Mouse (Mus musculus) thymus, postnatal 4 days (tissue): ENCODE results near the gene Gm11096.

Experiments
- DNase-seq: peaks from one replicate; pipeline ENCODE4 v3.0.0; 2021

Gm11096 gene

GRCm38 (mm10) chr17:81441463-81441862 lies at the start of gene Gm11096:
Gene Gm11096 (plus strand): TSS chr17:81441763.
- no peak for DNase-seq

DNA sequence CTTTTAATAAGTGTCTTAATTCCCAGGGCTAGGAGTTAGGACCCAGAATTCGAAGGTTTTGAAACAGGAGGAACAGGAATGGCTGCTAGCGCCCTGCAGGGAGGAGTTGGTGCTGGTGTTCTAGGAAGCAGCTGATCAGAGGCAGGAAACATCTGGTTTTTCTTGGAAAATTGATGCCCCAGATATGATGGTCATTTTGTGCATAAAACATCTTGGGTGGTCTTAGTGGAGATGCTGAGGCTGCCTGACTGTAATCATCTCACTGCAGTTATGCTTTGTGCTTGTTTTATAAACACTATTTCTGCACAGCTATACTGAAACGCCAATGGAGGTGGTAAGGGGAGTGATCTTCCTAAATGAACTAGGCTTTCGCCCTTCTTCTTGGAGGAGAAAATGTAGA lies 48.5 kb upstream of the Gm11096 start:
- no peak for DNase-seq

GRCm38 (mm10) chr17:81394124-81394523 lies 47.4 kb upstream of the Gm11096 start:
- no peak for DNase-seq

DNA sequence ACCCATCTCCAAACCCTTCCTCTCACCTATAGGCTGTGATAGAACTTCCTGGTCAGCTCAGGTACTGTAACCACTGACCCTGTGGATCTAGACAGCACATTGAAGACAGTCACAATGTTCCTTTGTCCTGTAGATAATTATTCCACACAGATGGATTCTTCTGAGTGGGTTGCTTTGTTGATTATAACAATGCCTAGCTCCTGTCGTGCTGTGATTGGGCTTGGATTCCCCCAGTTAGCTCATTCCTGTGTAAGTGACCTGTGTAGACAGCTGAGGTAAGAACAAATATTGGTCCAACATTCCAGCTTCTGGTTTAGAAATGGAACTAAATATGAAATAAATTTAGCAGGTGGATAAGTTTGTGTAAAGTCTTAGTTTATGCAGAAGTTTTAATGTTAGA lies 44.1 kb upstream of the Gm11096 start:
- no peak for DNase-seq

- DNase-seq, result no peak
Observed at GRCm38 (mm10) chr17:81400377-81400776, 41.2 kb upstream of the Gm11096 start.

- DNase-seq, result no peak
Observed at GRCm38 (mm10) chr17:81402636-81403035, 38.9 kb upstream of the Gm11096 start.

- no peak for DNase-seq
Observed at GRCm38 (mm10) chr17:81403121-81403520, 38.4 kb upstream of the Gm11096 start.

GRCm38 (mm10) chr17:81404225-81404624 lies 37.3 kb upstream of the Gm11096 start:
- DNase-seq, result no peak

DNA sequence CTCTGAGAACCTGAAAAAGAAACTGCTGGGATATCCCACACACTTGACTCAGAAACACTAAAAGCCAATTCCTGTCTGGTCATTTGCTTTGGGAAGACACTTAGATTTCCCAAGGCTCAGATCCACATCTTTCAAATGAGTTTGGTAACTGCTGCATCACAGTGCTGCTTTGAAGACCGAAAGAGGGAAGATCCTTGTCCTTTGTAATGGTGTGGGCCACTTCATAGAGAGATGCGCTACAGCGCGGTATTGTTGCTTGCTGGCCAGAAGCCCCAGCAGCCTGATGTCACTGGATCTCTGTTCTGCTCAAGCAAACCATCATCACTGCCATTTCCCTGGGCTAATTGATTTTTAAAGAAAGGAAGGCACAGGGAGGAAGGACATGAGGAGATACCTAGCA lies 28.8 kb upstream of the Gm11096 start:
- DNase-seq, result no peak

DNA sequence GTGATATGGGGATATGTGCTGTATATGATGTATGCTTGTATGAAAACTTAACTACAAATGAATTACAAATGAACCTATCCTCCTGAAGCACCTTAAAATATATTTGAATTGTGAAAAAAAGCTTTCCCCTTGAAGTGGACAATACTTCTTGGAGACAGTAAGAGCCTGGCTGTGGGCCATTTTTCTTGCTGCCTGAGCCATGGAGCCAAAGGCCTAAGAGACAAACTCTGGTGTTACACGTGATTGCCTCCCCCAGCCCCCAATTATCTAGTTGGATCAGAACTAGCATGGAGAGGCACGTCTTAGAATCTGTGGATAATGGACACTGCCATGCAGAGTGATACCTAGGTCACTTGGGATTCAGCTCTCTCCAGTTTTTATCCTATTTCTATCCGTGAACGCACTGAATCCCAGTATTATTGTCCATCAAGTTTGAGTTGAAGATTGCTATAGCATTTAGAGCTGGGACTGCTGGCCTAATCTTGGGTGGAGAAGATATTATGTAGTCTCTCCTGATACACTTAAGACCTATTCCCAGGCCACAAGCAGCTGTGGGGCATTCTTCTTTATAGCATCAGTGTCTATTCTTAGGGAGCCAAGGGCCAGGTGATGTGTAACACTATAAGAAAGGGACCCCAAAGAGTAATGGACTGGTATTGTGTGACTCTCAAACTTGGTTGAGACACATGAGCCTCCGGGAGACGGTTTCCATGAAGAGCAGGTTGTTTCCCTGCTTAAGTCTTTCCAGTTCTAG lies 25.0 kb upstream of the Gm11096 start:
- DNase-seq, result no peak

DNA sequence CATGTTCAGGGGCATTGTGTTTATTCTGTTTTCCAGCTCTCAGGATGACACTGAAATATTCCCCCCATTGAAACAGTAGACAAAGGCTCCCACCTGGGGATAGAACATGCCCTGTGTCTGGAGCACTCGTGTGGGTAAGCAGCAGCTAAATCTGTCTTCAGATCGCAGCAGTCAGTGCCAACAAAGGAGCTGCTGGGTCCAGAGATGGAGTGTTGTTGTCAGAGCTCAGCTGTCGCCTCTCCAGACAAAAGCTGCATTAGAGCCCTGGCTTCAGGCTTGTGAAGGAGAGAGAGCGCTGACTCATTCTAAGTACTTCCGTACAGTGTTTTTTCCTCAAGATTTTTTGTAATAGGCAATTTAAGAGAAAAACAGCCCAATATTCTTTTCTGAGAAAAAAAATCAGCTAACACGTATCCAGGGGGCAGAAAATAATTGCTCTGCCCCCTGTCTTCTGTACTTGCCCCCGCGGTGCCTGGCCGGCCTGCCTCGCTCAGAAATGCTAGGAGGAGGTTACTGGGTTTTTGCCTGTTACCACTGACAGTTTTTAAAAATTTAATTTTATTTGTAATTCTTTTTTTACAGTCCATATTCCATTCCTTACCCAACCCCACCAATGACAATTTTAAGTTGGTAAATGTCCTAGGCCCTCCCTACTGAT lies 21.6 kb upstream of the Gm11096 start:
- no peak for DNase-seq

DNA sequence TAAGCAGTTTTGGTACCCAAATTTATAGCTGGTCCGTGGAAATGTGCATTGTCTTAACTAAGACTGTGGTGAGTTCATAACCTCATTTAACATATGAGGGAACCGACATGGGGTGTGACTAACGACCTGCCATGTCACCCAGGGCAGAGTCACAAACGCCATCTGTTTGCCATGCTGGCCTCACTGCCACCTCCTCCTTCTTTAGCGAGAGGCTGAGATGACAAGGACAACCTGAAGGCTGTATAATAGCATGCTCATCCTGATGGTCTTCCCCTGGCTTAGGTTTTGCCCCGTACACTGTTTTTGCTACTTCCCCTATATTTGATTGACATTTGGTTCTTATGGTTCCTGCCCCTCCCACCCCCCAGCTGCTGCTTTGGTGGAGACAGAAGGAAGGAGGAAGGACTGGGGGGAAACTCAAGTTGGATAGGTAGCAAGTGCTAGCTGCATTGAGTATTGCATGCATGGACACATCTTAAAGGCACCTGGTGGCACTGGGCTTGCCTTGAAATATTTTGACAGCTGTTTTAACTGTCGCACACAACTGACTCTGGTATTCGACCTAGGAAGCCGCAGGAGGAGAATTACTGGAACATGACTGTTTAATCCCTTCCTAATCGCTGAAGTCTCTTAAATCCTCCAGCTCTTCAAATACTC lies 17.2 kb upstream of the Gm11096 start:
- DNase-seq, result no peak

- DNase-seq, result no peak
Observed at GRCm38 (mm10) chr17:81427245-81427644, 14.3 kb upstream of the Gm11096 start.

GRCm38 (mm10) chr17:81432733-81433132 lies 8.8 kb upstream of the Gm11096 start:
- no peak for DNase-seq

- no peak for DNase-seq
Observed at GRCm38 (mm10) chr17:81433148-81433547, 8.4 kb upstream of the Gm11096 start.

DNA sequence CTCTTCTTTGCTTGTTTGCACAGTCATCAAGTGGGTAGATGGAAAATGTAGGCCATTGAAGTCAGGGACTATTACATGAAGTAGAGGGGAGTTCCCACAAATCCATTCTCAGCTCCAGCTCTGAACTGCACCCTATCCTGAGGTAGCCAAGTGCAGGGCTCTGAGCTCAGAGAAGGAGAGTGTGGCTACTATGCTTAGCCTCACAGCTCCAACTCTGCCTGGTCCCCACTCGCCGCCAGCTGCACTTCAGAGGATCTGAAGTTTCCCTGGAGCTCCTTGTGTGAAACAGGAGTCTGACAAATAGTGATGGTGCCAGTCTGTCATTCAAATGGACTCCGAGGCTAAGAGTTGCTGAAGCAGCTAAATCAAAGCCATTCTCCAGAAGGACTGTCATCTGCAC lies 13.7 kb downstream of the Gm11096 start:
- no peak for DNase-seq

DNA sequence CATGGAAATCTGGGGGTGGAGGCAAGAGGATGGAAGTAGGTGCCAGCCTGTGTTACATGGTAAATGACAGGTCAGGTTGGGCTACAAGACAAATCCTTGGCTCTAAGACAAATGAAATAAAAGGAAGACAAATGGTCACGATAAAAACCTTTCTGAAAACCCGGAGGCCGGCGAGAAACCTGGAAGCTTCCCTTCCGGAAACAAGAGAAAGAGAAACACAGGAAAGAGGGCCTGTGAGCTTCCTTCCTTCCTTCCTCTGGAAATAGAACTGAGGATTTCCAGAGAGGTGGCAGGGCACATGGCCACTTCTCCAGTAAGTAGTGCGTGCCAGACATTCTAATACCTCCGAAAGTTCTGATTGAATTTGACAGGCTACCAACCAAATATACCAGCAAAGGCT lies 14.4 kb downstream of the Gm11096 start:
- no peak for DNase-seq

DNA sequence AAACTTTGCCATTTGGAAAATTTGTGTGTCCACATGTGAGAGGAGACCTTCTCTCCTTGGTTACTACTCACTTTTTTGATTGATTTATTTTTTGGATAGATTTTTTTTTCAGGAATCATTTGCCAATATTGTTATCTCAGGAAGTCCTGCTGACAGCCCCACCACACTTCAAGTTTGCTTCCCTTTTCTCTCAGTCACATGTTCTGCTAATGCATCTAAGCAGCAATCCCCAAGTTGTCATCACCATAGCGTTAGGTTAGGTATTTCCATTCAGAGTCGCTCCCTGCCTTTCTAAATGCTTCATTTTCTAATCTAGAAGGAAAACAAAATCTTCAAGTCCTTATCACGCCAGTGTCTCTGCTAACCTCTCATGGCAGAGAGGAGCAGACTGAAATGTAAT lies 17.8 kb downstream of the Gm11096 start:
- DNase-seq, result no peak

DNA sequence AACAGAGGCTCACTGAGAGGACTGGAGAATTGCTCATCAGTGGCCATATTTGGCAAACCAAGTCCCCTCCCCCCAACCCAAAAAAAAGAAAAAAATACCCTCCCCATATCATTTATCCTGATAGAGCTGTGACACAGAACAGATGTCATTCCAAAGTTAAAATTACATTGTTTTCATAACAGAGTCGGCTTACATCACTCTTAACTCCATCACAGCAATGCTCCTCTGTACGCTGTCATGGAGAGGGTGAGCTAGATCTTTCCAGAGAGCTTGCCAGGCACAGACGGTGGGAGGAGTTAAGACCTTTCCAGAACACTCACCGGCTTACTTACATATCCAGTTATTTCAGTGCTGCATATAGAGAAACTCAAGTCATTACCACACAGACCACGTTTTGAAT lies 27.4 kb downstream of the Gm11096 start:
- DNase-seq, result no peak

GRCm38 (mm10) chr17:81473363-81473762 lies 31.8 kb downstream of the Gm11096 start:
- no peak for DNase-seq

DNA sequence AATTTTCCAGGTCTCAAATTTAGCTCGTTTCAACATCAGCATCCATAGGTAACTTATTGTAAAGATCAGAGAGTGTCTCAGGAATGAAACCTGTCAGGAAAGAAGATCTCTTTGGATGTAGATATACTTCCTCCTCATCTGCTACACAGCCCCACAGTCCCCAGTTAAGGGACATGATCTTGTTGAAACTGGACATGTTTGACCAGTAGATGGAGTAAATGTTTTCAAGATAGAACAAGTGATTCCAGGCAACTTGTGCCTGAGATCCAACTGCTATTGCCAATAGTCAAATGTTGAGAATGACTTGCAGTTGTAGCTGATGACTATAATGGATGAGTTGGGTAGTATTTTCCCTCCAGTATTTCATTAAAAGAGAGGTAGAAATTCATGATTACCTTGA lies 35.9 kb downstream of the Gm11096 start:
- no peak for DNase-seq

- no peak for DNase-seq
Observed at GRCm38 (mm10) chr17:81479807-81480206, 38.2 kb downstream of the Gm11096 start.

- peak; percentile 10 for DNase-seq
Observed at GRCm38 (mm10) chr17:81480351-81481161, 39.0 kb downstream of the Gm11096 start.
